Mouse (Mus musculus) A20 (cell line): ENCODE data around the gene Bmf.
A peak's percentile ranks its signal among the peaks of the same experiment; 100 is the strongest.

Source experiments
- DNase-seq: peaks from one replicate; pipeline ENCODE4 v3.0.0-alpha.2; 2011; ENCODE audit warnings: low read depth, low spot score

The Bmf gene

GRCm38 (mm10) chr2:118479550-118479909 is 70.0 kb downstream of the Bmf start, which contains the start of gene Srp14:
Gene Srp14, minus strand, starts transcription at chr2:118479711.
- DNase-seq = peak; percentile 95

GRCm38 (mm10) chr2:118478833-118479549 is 70.5 kb downstream of the Bmf start:
- peak; percentile 41 for DNase-seq
